8 mouse cellular contexts compared by ENCODE assay signal in genomic region chr15:84852457-84853070, GRCm38 (mm10). TPM values are rescaled to one million over a fixed set of nuclear protein-coding genes. Genes with fewer than 3 reads are reported as not detected.
A peak's percentile ranks its signal among the peaks of the same experiment; 100 is the strongest.
DNase-seq lines count a peak whose midpoint lies in the region; ATAC-seq lines count a peak whose summit lies in the region.

No protein-coding gene starts in this region.

- ATAC-seq in liver, embryonic 16.5 days (ENCODE audit: low read depth) = no peak
- ATAC-seq in megakaryocyte, adult 5-6 weeks (ENCODE audit: poor library complexity, severe bottlenecking) = no peak

- H3K4me3 ChIP-seq in brown adipose tissue, adult 24 weeks (ENCODE audit: insufficient read depth, low read depth, low read length) = peak overlapping the region; percentile 78
- peak overlapping the region; percentile 61; the same call in 1 of the 2 replicates for H3K4me3 ChIP-seq in liver, embryonic 16.5 days (ENCODE audit: low read depth, low read length)

- peak overlapping the region; percentile 83; the same call in 1 of the 2 replicates for H3K4me2 ChIP-seq in liver, embryonic 16.5 days (ENCODE audit: low read depth, low read length)

- no peaks in the 10 kb centered on the region for H3K36me3 ChIP-seq in liver, embryonic 16.5 days (ENCODE audit: control insufficient read depth, insufficient read depth)

- peaks cover 58% of the 10 kb centered on the region for H3K27me3 ChIP-seq in liver, embryonic 16.5 days (ENCODE audit: control insufficient read depth, insufficient read depth, low read depth, low read length)

- H3K9me3 ChIP-seq in liver, embryonic 16.5 days (replicated peaks; ENCODE audit: control insufficient read depth, low read length) = no peaks in the 10 kb centered on the region

- H3K27ac ChIP-seq in brown adipose tissue, adult 24 weeks (replicated peaks; ENCODE audit: low read depth, low read length) = peak overlapping the region; percentile 72
- no peak overlapping the region for H3K27ac ChIP-seq in liver, embryonic 16.5 days (ENCODE audit: low read length)

- H3K9ac ChIP-seq in liver, embryonic 16.5 days (ENCODE audit: low read depth, low read length) = no peak overlapping the region

- DNase-seq in embryo, embryonic 10.5 days (ENCODE audit: low spot score) = peak; percentile 41
- no peak for DNase-seq in embryo, embryonic 10 days (ENCODE audit: low spot score)
- DNase-seq in heart, adult 18-20 months = peak; percentile 68 to 73
- peak; percentile 14 for DNase-seq in kidney, adult 11 months
- DNase-seq in spleen, postnatal 4 days (ENCODE audit: low spot score in 2 of 2) = no peak

- H3K4me1 ChIP-seq in brown adipose tissue, adult 24 weeks (ENCODE audit: control insufficient read depth, insufficient read depth, insufficient read length, low read length) = no peaks in the 10 kb centered on the region
- peaks cover 8% of the 10 kb centered on the region for H3K4me1 ChIP-seq in liver, embryonic 16.5 days (ENCODE audit: control insufficient read depth, low read depth, low read length)

- WGBS in liver, embryonic 16.5 days (ENCODE audit: insufficient replicate concordance) = 17% methylated on average over 10 of the region's 10 CpGs

RNA-seq across cellular contexts. Expression of gene Phf21b, which starts 3.3 kb away (rescaled TPM):
- 0.55 TPM in 1 of 2 replicates, not detected in the other for polyA plus RNA-seq in brown adipose tissue, adult 24 weeks (2012; ENCODE audit: insufficient read depth, insufficient read length, missing spikeins)
- total RNA-seq in heart, adult 18-20 months (2021) = 1 to 10 TPM in 1 of 2 experiments, under 1 TPM in 1; 0.92 to 1.9 TPM
- not detected in 2 replicates for polyA plus RNA-seq in liver, embryonic 16.5 days (2015; fragmentation: Nextera tagmentation; extraction: Ambion mirVana)
- total RNA-seq in megakaryocyte, adult 5-6 weeks (2015) = 0.09 and 0.14 TPM in 2 replicates
- total RNA-seq in megakaryocyte, adult 5-6 weeks (2017) = 0.22 and 0.69 TPM in 2 replicates

Comparison
In these comparisons a context has a peak if more than half of its experiments do, and no peak if none do; other contexts are left out.
1. DNase-seq: peak in embryo, embryonic 10.5 days (single experiment), heart, adult 18-20 months (2 of 2) and kidney, adult 11 months (single experiment); none in embryo, embryonic 10 days (single experiment) and spleen, postnatal 4 days (0 of 2).